Comparison of ENCODE assay signal across 23 mouse cellular contexts in genomic region chr13:46071670-46072069, GRCm38 (mm10).
DNase-seq lines count a peak whose midpoint lies in the region; ATAC-seq and TF ChIP-seq lines count a peak whose summit lies in the region.
"Had no signal": no experiment of that assay in that cellular context is flagged by ENCODE, and none has a peak within 500 bp of the region (broad histone marks: within the 10 kb centered on the region; RNA-seq: fewer than 3 reads in every experiment).

No protein-coding gene starts in this region.

- WGBS in forebrain, postnatal 0 days = 70% methylated on average over 4 of the region's 4 CpGs
- WGBS in forebrain, embryonic 10.5 days = 92% methylated on average over 4 of the region's 4 CpGs
- WGBS in hindbrain, embryonic 16.5 days = 93% methylated on average over 4 of the region's 4 CpGs
- WGBS in midbrain, embryonic 14.5 days = 89% methylated on average over 4 of the region's 4 CpGs

- H3K9me3 ChIP-seq in forebrain, postnatal 0 days (ENCODE audit: low read length) = no peaks in the 10 kb centered on the region
- no peaks in the 10 kb centered on the region for H3K9me3 ChIP-seq in forebrain, embryonic 10.5 days
- no peaks in the 10 kb centered on the region for H3K9me3 ChIP-seq in hindbrain, embryonic 16.5 days (ENCODE audit: control insufficient read depth, low read length)
- H3K9me3 ChIP-seq in midbrain, embryonic 14.5 days (ENCODE audit: control insufficient read depth, low read length) = no peaks in the 10 kb centered on the region
- H3K9me3 ChIP-seq: G1E had no signal

- no peak overlapping the region for H3K9ac ChIP-seq in forebrain, postnatal 0 days
- no peak overlapping the region for H3K9ac ChIP-seq in hindbrain, embryonic 16.5 days (ENCODE audit: low read depth, low read length)
- H3K9ac ChIP-seq in midbrain, embryonic 14.5 days (replicated peaks; ENCODE audit: low read length) = no peak overlapping the region

- no peak overlapping the region for H3K4me3 ChIP-seq in forebrain, postnatal 0 days (ENCODE audit: low read depth, low read length)
- H3K4me3 ChIP-seq in forebrain, embryonic 10.5 days = no peak overlapping the region
- no peak overlapping the region for H3K4me3 ChIP-seq in hindbrain, embryonic 16.5 days (ENCODE audit: low read length)
- H3K4me3 ChIP-seq in midbrain, embryonic 14.5 days (replicated peaks; ENCODE audit: low read depth, low read length) = no peak overlapping the region

- ATAC-seq in forebrain, postnatal 0 days = peak; percentile 27; the same call in 1 of the 2 replicates
- peak; percentile 81 for ATAC-seq in frontal cortex, adult (ENCODE audit: low TSS enrichment)
- ATAC-seq in hindbrain, embryonic 16.5 days = no peak
- no peak for ATAC-seq in midbrain, embryonic 14.5 days (ENCODE audit: low FRiP score, low TSS enrichment)
- ATAC-seq: activated CD4-positive, CD25-positive, alpha-beta regulatory T cell, adult 4 months; CD4-positive, CD25-positive, alpha-beta regulatory T cell, adult 4 months; Patski had no signal

- no peak overlapping the region for H3K4me2 ChIP-seq in forebrain, postnatal 0 days (ENCODE audit: low read depth)
- no peak overlapping the region for H3K4me2 ChIP-seq in hindbrain, embryonic 16.5 days (ENCODE audit: low read length)
- no peak overlapping the region for H3K4me2 ChIP-seq in midbrain, embryonic 14.5 days (ENCODE audit: low read length)

- no peaks in the 10 kb centered on the region for H3K27me3 ChIP-seq in forebrain, postnatal 0 days (ENCODE audit: insufficient read depth, low read length)
- H3K27me3 ChIP-seq in forebrain, embryonic 10.5 days (ENCODE audit: poor library complexity, severe bottlenecking) = no peaks in the 10 kb centered on the region
- no peaks in the 10 kb centered on the region for H3K27me3 ChIP-seq in hindbrain, embryonic 16.5 days (replicated peaks; ENCODE audit: control insufficient read depth, insufficient read depth, low read length)
- no peaks in the 10 kb centered on the region for H3K27me3 ChIP-seq in midbrain, embryonic 14.5 days (ENCODE audit: control insufficient read depth, insufficient read depth, low read length)
- H3K27me3 ChIP-seq: CH12.LX had no signal

- H3K36me3 ChIP-seq in forebrain, postnatal 0 days (ENCODE audit: insufficient read depth) = no peaks in the 10 kb centered on the region
- no peaks in the 10 kb centered on the region for H3K36me3 ChIP-seq in forebrain, embryonic 10.5 days (replicated peaks)
- no peaks in the 10 kb centered on the region for H3K36me3 ChIP-seq in hindbrain, embryonic 16.5 days (ENCODE audit: control insufficient read depth, insufficient read depth, low read length)
- H3K36me3 ChIP-seq in midbrain, embryonic 14.5 days (ENCODE audit: control insufficient read depth, insufficient read depth, low read length) = no peaks in the 10 kb centered on the region
- H3K36me3 ChIP-seq: G1E had no signal

- peak; percentile 13 for DNase-seq in forebrain, postnatal 0 days
- no peak for DNase-seq in forebrain, embryonic 10.5 days (ENCODE audit: extremely low spot score, low spot score)
- DNase-seq in frontal cortex, postnatal 14 days (ENCODE audit: low spot score in 2 of 2) = no peak
- peak; percentile 51 for DNase-seq in brain, adult 2 months (ENCODE audit: low read depth, low spot score)
- DNase-seq in telencephalon, adult 2 months (ENCODE audit: low read depth, low spot score) = peak; percentile 54
- DNase-seq in midbrain, embryonic 14.5 days = no peak
- DNase-seq: adrenal gland, adult 2 months; adrenal gland, adult 8-10 months; adrenal gland, postnatal 10 days; adrenal gland, postnatal 14 days; adrenal gland, postnatal 25 days; adrenal gland, postnatal 36 days; B cell, adult 2 months; cerebellum, adult 11 months; cerebellum, adult 11-12 months; cerebellum, adult 18-20 months had no signal

- no peak overlapping the region for H3K27ac ChIP-seq in forebrain, postnatal 0 days (ENCODE audit: low read depth, low read length)
- H3K27ac ChIP-seq in forebrain, embryonic 10.5 days = no peak overlapping the region
- no peak overlapping the region for H3K27ac ChIP-seq in hindbrain, embryonic 16.5 days (ENCODE audit: low read depth, low read length)
- H3K27ac ChIP-seq in midbrain, embryonic 14.5 days (replicated peaks; ENCODE audit: low read depth, low read length) = no peak overlapping the region

- no peaks in the 10 kb centered on the region for H3K4me1 ChIP-seq in forebrain, postnatal 0 days (ENCODE audit: insufficient read depth)
- no peaks in the 10 kb centered on the region for H3K4me1 ChIP-seq in forebrain, embryonic 10.5 days
- no peaks in the 10 kb centered on the region for H3K4me1 ChIP-seq in hindbrain, embryonic 16.5 days (ENCODE audit: control insufficient read depth, insufficient read depth, low read depth, low read length)
- H3K4me1 ChIP-seq in midbrain, embryonic 14.5 days (ENCODE audit: control insufficient read depth, insufficient read depth, low read length) = no peaks in the 10 kb centered on the region

- TF ChIP-seq CTCF in forebrain, postnatal 0 days (IDR thresholded peaks at IDR 0.05; ENCODE audit: low read depth) = no peak

Comparison
In these comparisons a context has a peak if more than half of its experiments do, and no peak if none do; other contexts are left out.
1. DNase-seq: peak in forebrain, postnatal 0 days (single experiment), brain, adult 2 months (single experiment) and telencephalon, adult 2 months (single experiment); none in forebrain, embryonic 10.5 days (single experiment), frontal cortex, postnatal 14 days (0 of 2) and midbrain, embryonic 14.5 days (single experiment).
2. ATAC-seq: peak in forebrain, postnatal 0 days (single experiment) and frontal cortex, adult (single experiment); none in hindbrain, embryonic 16.5 days (single experiment) and midbrain, embryonic 14.5 days (single experiment).